Mouse (Mus musculus) MEL (cell line): ENCODE data around the gene Cdk15. TPM values are rescaled to one million over a fixed set of nuclear protein-coding genes. Genes with fewer than 3 reads are reported as not detected.
A peak's percentile ranks its signal among the peaks of the same experiment; 100 is the strongest.

Source experiments
- DNase-seq: peaks from one replicate; pipeline ENCODE4 v3.0.0; 2011; ENCODE audit warnings: low read depth, low spot score
- H3K27ac ChIP-seq: 2 replicates; pipeline ENCODE4 v1.5.1; 2012; ENCODE audit warnings: low read depth, mild to moderate bottlenecking, control low read depth, low read length, moderate library complexity; ENCODE audit not compliant: control insufficient read depth
- H3K27me3 ChIP-seq, 2 experiments: fragments of 150-350 bp in 1 of 2; sonication (generic) in 1 of 2; 2 replicates each; pipeline ENCODE4 v1.6.1; 2012; ENCODE audit warnings: low read length in 2 of 2, mild to moderate bottlenecking in 2 of 2, improper control_type of control experiment in 1 of 2, moderate library complexity in 1 of 2; ENCODE audit not compliant: insufficient read depth in 2 of 2, control insufficient read depth in 1 of 2
- H3K36me3 ChIP-seq, 2 experiments: 2 replicates each; pipeline ENCODE4 v1.6.1; 2012 to 2014; ENCODE audit warnings: low read length in 2 of 2, improper control_type of control experiment in 1 of 2, inconsistent platforms in 1 of 2, mild to moderate bottlenecking in 1 of 2; ENCODE audit not compliant: insufficient read depth in 2 of 2, control insufficient read depth in 1 of 2
- H3K4me1 ChIP-seq, 2 experiments: fragments of 150-350 bp in 1 of 2; sonication (generic) in 1 of 2; 2 replicates each; pipeline ENCODE4 v1.6.1; 2012; ENCODE audit warnings: low read length in 2 of 2, improper control_type of control experiment in 1 of 2, mild to moderate bottlenecking in 1 of 2; ENCODE audit not compliant: insufficient read depth in 2 of 2, control insufficient read depth in 1 of 2
- H3K4me3 ChIP-seq, 2 experiments: fragments of 150-350 bp in 1 of 2; sonication (generic) in 1 of 2; 2 replicates each; pipeline ENCODE4 v1.5.1; 2012; ENCODE audit warnings: low read depth in 2 of 2, low read length in 2 of 2, mild to moderate bottlenecking in 2 of 2, moderate library complexity in 2 of 2, control low read depth in 1 of 2, improper control_type of control experiment in 1 of 2; ENCODE audit not compliant: control insufficient read depth in 1 of 2, insufficient read depth in 1 of 2
- H3K79me2 ChIP-seq: 2 replicates; pipeline ENCODE4 v1.6.1; 2012; ENCODE audit warnings: mild to moderate bottlenecking, low read length, moderate library complexity; ENCODE audit not compliant: control insufficient read depth, poor library complexity, insufficient read depth
- H3K9ac ChIP-seq: 2 replicates; pipeline ENCODE4 v1.6.1; 2012; ENCODE audit warnings: low read depth, mild to moderate bottlenecking, control low read depth, low read length, moderate library complexity; ENCODE audit not compliant: control insufficient read depth, poor library complexity, severe bottlenecking
- H3K9me3 ChIP-seq: fragments of 150-350 bp; sonication (generic); replicated peaks from 2 replicates; pipeline ENCODE4 v1.6.1; 2012; ENCODE audit warnings: mild to moderate bottlenecking, low read length, improper control_type of control experiment, moderate library complexity; ENCODE audit not compliant: insufficient read depth
- BHLHE40 ChIP-seq: IDR thresholded peaks from 2 replicates; pipeline ENCODE4 v1.6.1; 2012; ENCODE audit warnings: low read depth, mild to moderate bottlenecking, inconsistent platforms, low read length, improper control_type of control experiment, borderline replicate concordance
- CHD2 ChIP-seq: IDR thresholded peaks from 2 replicates; pipeline ENCODE4 v1.6.1; 2011; ENCODE audit warnings: low read length, improper control_type of control experiment
- CTCF ChIP-seq, 3 experiments: IDR thresholded peaks in 2 of 3; conservative IDR thresholded peaks in 1 of 3; 2 replicates each; pipeline ENCODE4 v1.5.1; 2011 to 2012; ENCODE audit warnings: low read length in 3 of 3, low read depth in 2 of 3, mild to moderate bottlenecking in 2 of 3, improper control_type of control experiment in 1 of 3, inconsistent platforms in 1 of 3, mixed read lengths in 1 of 3, moderate library complexity in 1 of 3; ENCODE audit not compliant: control insufficient read depth in 1 of 3, insufficient read depth in 1 of 3, poor library complexity in 1 of 3, severe bottlenecking in 1 of 3
- E2F4 ChIP-seq: IDR thresholded peaks from 2 replicates; pipeline ENCODE4 v1.6.1; 2011; ENCODE audit warnings: low read depth, low read length, improper control_type of control experiment, borderline replicate concordance
- ELF1 ChIP-seq: IDR thresholded peaks from 2 replicates; pipeline ENCODE4 v1.6.1; 2014; ENCODE audit warnings: low read depth, mild to moderate bottlenecking, inconsistent platforms, low read length, improper control_type of control experiment, moderate library complexity
- EP300 ChIP-seq, 2 experiments: IDR thresholded peaks; 2 replicates each; pipeline ENCODE4 v1.6.1; 2011; ENCODE audit warnings: improper control_type of control experiment in 2 of 2, low read length in 2 of 2, low read depth in 1 of 2, mild to moderate bottlenecking in 1 of 2
- ETS1 ChIP-seq: IDR thresholded peaks from 2 replicates; pipeline ENCODE4 v1.6.1; 2012; ENCODE audit warnings: low read depth, mild to moderate bottlenecking, inconsistent platforms, low read length, improper control_type of control experiment, moderate library complexity
- GABPA ChIP-seq: IDR thresholded peaks from 2 replicates; pipeline ENCODE4 v1.6.1; 2012; ENCODE audit warnings: low read depth, mild to moderate bottlenecking, inconsistent platforms, low read length, improper control_type of control experiment, moderate library complexity
- GATA1 ChIP-seq: IDR thresholded peaks from 2 replicates; pipeline ENCODE4 v1.6.1; 2011; ENCODE audit warnings: low read depth, low read length, improper control_type of control experiment
- HCFC1 ChIP-seq: IDR thresholded peaks from 2 replicates; pipeline ENCODE4 v1.6.1; 2012; ENCODE audit warnings: low read depth, mild to moderate bottlenecking, inconsistent platforms, low read length, improper control_type of control experiment, moderate library complexity
- KAT2A ChIP-seq: conservative IDR thresholded peaks from 2 replicates; pipeline ENCODE4 v1.6.1; 2012; ENCODE audit warnings: low read depth, low read length, improper control_type of control experiment, inconsistent platforms
- MAFK ChIP-seq: IDR thresholded peaks from 2 replicates; pipeline ENCODE4 v1.6.1; 2011; ENCODE audit warnings: low read depth, mild to moderate bottlenecking, low read length, improper control_type of control experiment, borderline replicate concordance
- MAX ChIP-seq: IDR thresholded peaks from 2 replicates; pipeline ENCODE4 v1.6.1; 2011; ENCODE audit warnings: low read length, improper control_type of control experiment
- MAZ ChIP-seq: IDR thresholded peaks from 2 replicates; pipeline ENCODE4 v1.6.1; 2012; ENCODE audit warnings: low read depth, mild to moderate bottlenecking, inconsistent platforms, low read length, improper control_type of control experiment
- MEF2A ChIP-seq: IDR thresholded peaks from 2 replicates; pipeline ENCODE4 v1.6.1; 2014; ENCODE audit warnings: low read depth, mild to moderate bottlenecking, inconsistent platforms, low read length, improper control_type of control experiment; ENCODE audit not compliant: poor library complexity, insufficient replicate concordance, severe bottlenecking; ENCODE audit errors: extremely low read depth
- MYB ChIP-seq: IDR thresholded peaks from 2 replicates; pipeline ENCODE4 v1.6.1; 2011; ENCODE audit warnings: mild to moderate bottlenecking, low read depth, low read length, improper control_type of control experiment
- MYC ChIP-seq: IDR thresholded peaks from 2 replicates; pipeline ENCODE4 v1.6.1; 2011; ENCODE audit warnings: low read depth, mild to moderate bottlenecking, low read length, improper control_type of control experiment, moderate library complexity
- NELFE ChIP-seq: IDR thresholded peaks from 2 replicates; pipeline ENCODE4 v1.6.1; 2011; ENCODE audit warnings: low read depth, low read length, improper control_type of control experiment
- NRF1 ChIP-seq: IDR thresholded peaks from 2 replicates; pipeline ENCODE4 v1.6.1; 2014; ENCODE audit warnings: low read depth, mild to moderate bottlenecking, inconsistent platforms, low read length, improper control_type of control experiment, moderate library complexity; ENCODE audit not compliant: poor library complexity, insufficient read depth, severe bottlenecking
- POLR2A ChIP-seq, 2 experiments: IDR thresholded peaks; 2 replicates each; pipeline ENCODE4 v1.6.1; 2011 to 2012; ENCODE audit warnings: low read length in 2 of 2, mild to moderate bottlenecking in 2 of 2, control low read depth in 1 of 2, improper control_type of control experiment in 1 of 2, low read depth in 1 of 2, moderate library complexity in 1 of 2; ENCODE audit not compliant: control insufficient read depth in 1 of 2, insufficient read depth in 1 of 2, poor library complexity in 1 of 2
- POLR2AphosphoS2 ChIP-seq: IDR thresholded peaks from 2 replicates; pipeline ENCODE4 v1.6.1; 2011; ENCODE audit warnings: low read length, improper control_type of control experiment
- POLR2AphosphoS5 ChIP-seq: IDR thresholded peaks from 2 replicates; pipeline ENCODE4 v1.6.1; 2012; ENCODE audit warnings: low read depth, borderline replicate concordance, mild to moderate bottlenecking, inconsistent platforms, low read length, moderate library complexity, mixed read lengths
- RAD21 ChIP-seq: IDR thresholded peaks from 2 replicates; pipeline ENCODE4 v1.6.1; 2011; ENCODE audit warnings: mild to moderate bottlenecking, low read depth, low read length, improper control_type of control experiment
- SIN3A ChIP-seq: IDR thresholded peaks from 2 replicates; pipeline ENCODE4 v1.6.1; 2012; ENCODE audit warnings: low read length, improper control_type of control experiment, inconsistent platforms
- SMC3 ChIP-seq: IDR thresholded peaks from 2 replicates; pipeline ENCODE4 v1.6.1; 2011; ENCODE audit warnings: low read depth, low read length, improper control_type of control experiment
- TAL1 ChIP-seq: IDR thresholded peaks from 2 replicates; pipeline ENCODE4 v1.6.1; 2012; ENCODE audit warnings: mild to moderate bottlenecking, inconsistent platforms, low read length, moderate library complexity, mixed read lengths
- TCF12 ChIP-seq: IDR thresholded peaks from 2 replicates; pipeline ENCODE4 v1.6.1; 2014; ENCODE audit warnings: low read depth, mild to moderate bottlenecking, inconsistent platforms, low read length, improper control_type of control experiment, moderate library complexity
- UBTF ChIP-seq: IDR thresholded peaks from 2 replicates; pipeline ENCODE4 v1.6.1; 2012; ENCODE audit warnings: low read depth, mild to moderate bottlenecking, inconsistent platforms, low read length, improper control_type of control experiment, moderate library complexity, borderline replicate concordance; ENCODE audit not compliant: insufficient read depth
- USF1 ChIP-seq: IDR thresholded peaks from 2 replicates; pipeline ENCODE4 v1.6.1; 2014; ENCODE audit warnings: low read depth, mild to moderate bottlenecking, inconsistent platforms, low read length, improper control_type of control experiment, moderate library complexity
- ZC3H11A ChIP-seq: IDR thresholded peaks from 2 replicates; pipeline ENCODE4 v1.6.1; 2012; ENCODE audit warnings: low read depth, mild to moderate bottlenecking, inconsistent platforms, low read length, improper control_type of control experiment
- ZKSCAN1 ChIP-seq: IDR thresholded peaks from 2 replicates; pipeline ENCODE4 v1.6.1; 2012; ENCODE audit warnings: low read depth, mild to moderate bottlenecking, inconsistent platforms, low read length, improper control_type of control experiment, moderate library complexity
- ZMIZ1 ChIP-seq: IDR thresholded peaks from 2 replicates; pipeline ENCODE4 v1.6.1; 2012; ENCODE audit warnings: low read depth, mild to moderate bottlenecking, inconsistent platforms, low read length, improper control_type of control experiment, moderate library complexity
- ZNF384 ChIP-seq: IDR thresholded peaks from 2 replicates; pipeline ENCODE4 v1.6.1; 2012; ENCODE audit warnings: low read depth, mild to moderate bottlenecking, inconsistent platforms, low read length, improper control_type of control experiment
- polyA plus RNA-seq, 2 experiments: library from polyadenylated mRNA; stranded (reverse) in 1 of 2; unstranded in 1 of 2; fragments of >175 nt in 1 of 2; fragments of >200 nt in 1 of 2; gene quantifications; 2 replicates each; pipeline versions ENCODE4 v1.2.1 to v1.2.4; 2012; ENCODE audit warnings: low replicate concordance in 2 of 2, low read depth in 1 of 2; ENCODE audit not compliant: insufficient read length in 2 of 2, insufficient read depth in 1 of 2, missing spikeins in 1 of 2
- total RNA-seq: library from RNA; depleted of rRNA; stranded (reverse); fragments of 300-350 nt; gene quantifications from 2 replicates; pipeline ENCODE4 v1.2.3, GENCODE M21; 2012

The Cdk15 gene
- total and polyA plus RNA-seq, 3 experiments: not detected

DNA sequence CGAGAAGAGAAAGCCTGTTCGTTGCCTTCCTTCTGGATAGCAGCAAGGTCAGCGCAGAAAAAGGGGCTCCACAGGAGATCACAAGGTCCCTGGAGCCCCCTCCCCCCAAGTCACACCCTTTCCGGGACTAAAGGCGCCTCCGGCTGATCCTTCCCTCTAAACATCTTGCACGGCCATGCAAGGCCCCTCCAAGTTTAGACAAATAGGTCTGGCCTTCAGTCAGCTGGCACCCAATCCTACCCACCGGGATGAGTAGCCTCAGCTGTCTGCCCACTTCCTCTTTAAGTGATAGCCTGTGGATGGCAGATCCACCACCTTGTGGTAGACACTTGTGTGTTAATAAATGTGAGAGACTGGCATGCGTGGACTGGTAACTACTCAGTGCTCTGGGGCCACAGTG, 120.6 kb downstream of the Cdk15 start:
- H3K27ac ChIP-seq: peak overlapping the region; percentile 78
- no peaks in the 10 kb centered on the region for H3K79me2 ChIP-seq
- peaks cover 13 to 23% of the 10 kb centered on the region in 2 experiments for H3K4me1 ChIP-seq
- H3K27me3 ChIP-seq: no peaks in the 10 kb centered on the region
- DNase-seq: peak; percentile 60
- peaks cover 0 to 20% of the 10 kb centered on the region in 2 experiments; a peak in 2 of 4 replicates for H3K36me3 ChIP-seq
- peak overlapping the region; percentile 14; the same call in 1 of the 2 replicates for H3K9ac ChIP-seq
- no peak for TF ChIP-seq E2F4
- peak; percentile 56 to 64 for TF ChIP-seq EP300 (IDR thresholded peaks at IDR 0.05; ENCODE audit: low read depth in 1 of 2, low read length in 2 of 2)
- no peak for TF ChIP-seq MYB
- peak; percentile 58; the same call in 1 of the 2 replicates for TF ChIP-seq SIN3A
- TF ChIP-seq RAD21: no peak
- no peak for TF ChIP-seq MAX
- TF ChIP-seq MAZ: no peak
- TF ChIP-seq TCF12: 0 out of 2 replicates have a peak, but pooled peaks have one; percentile 40
- TF ChIP-seq MYC: no peak
- TF ChIP-seq ELF1: no peak
- TF ChIP-seq BHLHE40: no peak
- no peak for TF ChIP-seq ZKSCAN1
- TF ChIP-seq POLR2AphosphoS5: no peak
- no peak for TF ChIP-seq GABPA
- TF ChIP-seq ZC3H11A: no peak
- TF ChIP-seq ZMIZ1: no peak
- TF ChIP-seq UBTF: no peak
- no peak for TF ChIP-seq MEF2A
- no peak for TF ChIP-seq USF1
- TF ChIP-seq ETS1: peak; percentile 95
- TF ChIP-seq ZNF384: no peak
- TF ChIP-seq GATA1: no peak
- TF ChIP-seq POLR2A (IDR thresholded peaks at IDR 0.05; ENCODE audit: control insufficient read depth in 1 of 2, insufficient read depth in 1 of 2, low read depth in 1 of 2, low read length in 2 of 2, poor library complexity in 1 of 2): no peak
- TF ChIP-seq TAL1: no peak
- TF ChIP-seq CHD2: no peak
- no peak for TF ChIP-seq MAFK
- no peak for TF ChIP-seq SMC3
- TF ChIP-seq HCFC1: no peak
- no peak for TF ChIP-seq NELFE
- no peak for TF ChIP-seq POLR2AphosphoS2
- TF ChIP-seq NRF1: no peak
- no peak for TF ChIP-seq CTCF (IDR thresholded peaks at IDR 0.05 in 2 of 3, conservative IDR thresholded peaks at IDR 0.05 in 1 of 3; ENCODE audit: control insufficient read depth in 1 of 3, insufficient read depth in 1 of 3, low read depth in 2 of 3, low read length in 3 of 3, poor library complexity in 1 of 3, severe bottlenecking in 1 of 3)
- no peak for TF ChIP-seq KAT2A
- TF ChIP-seq, all 39 proteins: peak for 4
- Histone ChIP-seq H3K4me3 (no peak overlapping the region), H3K9me3 (no peaks in the 10 kb centered on the region)
